Mouse (Mus musculus): Measurements from ENCODE around the gene Olfr1222. TPM values are rescaled to one million over a fixed set of nuclear protein-coding genes. Genes with fewer than 3 reads are reported as not detected.
"Not testable (repeated sequence)": the region's sequence is repeated elsewhere in the genome, so short reads cannot be mapped to it uniquely, and the experiment has no call there.

Gene Olfr1222
- not detected in 2 replicates for polyA plus RNA-seq (2012; rRNA removed)

GRCm38 (mm10) chr2:89132954-89133353 lies at the start of gene Olfr1222:
TSS of gene Olfr1222 (minus strand) at chr2:89133054.
- TF ChIP-seq CTCF (IDR thresholded peaks at IDR 0.05; ENCODE audit: control insufficient read depth, insufficient read depth, insufficient replicate concordance, low read depth, low read length) (no peak), POLR2A (IDR thresholded peaks at IDR 0.05; ENCODE audit: control insufficient read depth, low read depth, low read length) (no peak)
- no peaks in the 10 kb centered on the region for H3K4me1 ChIP-seq (ENCODE audit: control insufficient read depth, insufficient read depth, low read length)
- no peak within 1 kb of the TSS for H3K27ac ChIP-seq (ENCODE audit: control insufficient read depth, insufficient read depth, low read depth, low read length)
- H3K36me3 ChIP-seq (ENCODE audit: control insufficient read depth, insufficient read depth, low read length) = no peaks in the 10 kb centered on the region
- H3K27me3 ChIP-seq (ENCODE audit: control insufficient read depth, insufficient read depth, low read length) = no peaks in the 10 kb centered on the region
- H3K4me3 ChIP-seq (ENCODE audit: control insufficient read depth, low read depth, low read length) = no peak within 1 kb of the TSS

GRCm38 (mm10) chr2:89174569-89174968 lies 41.7 kb upstream of the Olfr1222 start, which contains the start of gene Olfr1225:
TSS of gene Olfr1225 (minus strand) at chr2:89174669.
- Histone ChIP-seq H3K36me3 (ENCODE audit: control insufficient read depth, insufficient read depth, low read length) (no peaks in the 10 kb centered on the region), H3K4me3 (ENCODE audit: control insufficient read depth, low read depth, low read length) (no peak within 1 kb of the TSS), H3K27ac (ENCODE audit: control insufficient read depth, insufficient read depth, low read depth, low read length) (no peak within 1 kb of the TSS), H3K4me1 (ENCODE audit: control insufficient read depth, insufficient read depth, low read length) (no peaks in the 10 kb centered on the region), H3K27me3 (ENCODE audit: control insufficient read depth, insufficient read depth, low read length) (no peaks in the 10 kb centered on the region)
- no peak for TF ChIP-seq CTCF (IDR thresholded peaks at IDR 0.05; ENCODE audit: control insufficient read depth, insufficient read depth, insufficient replicate concordance, low read depth, low read length)
- no peak for TF ChIP-seq POLR2A (IDR thresholded peaks at IDR 0.05; ENCODE audit: control insufficient read depth, low read depth, low read length)

DNA sequence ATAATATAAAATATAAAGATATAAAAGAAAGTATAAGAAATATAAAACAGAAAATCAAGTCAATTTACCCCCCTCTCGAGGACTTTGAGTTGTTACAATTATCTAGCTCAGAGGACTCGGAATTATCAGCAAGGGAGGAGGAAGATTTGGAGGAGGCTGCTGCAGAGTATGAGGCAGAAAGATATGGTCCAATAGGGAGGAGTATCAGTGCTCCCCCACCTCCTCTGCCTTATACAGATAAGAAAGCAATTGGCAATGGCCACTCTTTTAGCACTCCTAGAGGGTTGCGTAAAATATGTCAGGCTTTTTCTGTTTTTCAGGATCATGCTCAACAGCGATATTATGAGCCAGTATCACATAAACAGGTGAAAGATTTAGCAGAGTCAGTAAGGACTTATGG lies 31.9 kb upstream of the Olfr1222 start:
- H3K27ac ChIP-seq (ENCODE audit: control insufficient read depth, insufficient read depth, low read depth, low read length); H3K36me3 ChIP-seq (ENCODE audit: control insufficient read depth, insufficient read depth, low read length); H3K4me1 ChIP-seq (ENCODE audit: control insufficient read depth, insufficient read depth, low read length); H3K4me3 ChIP-seq (ENCODE audit: control insufficient read depth, low read depth, low read length); H3K27me3 ChIP-seq (ENCODE audit: control insufficient read depth, insufficient read depth, low read length): not testable (repeated sequence)

DNA sequence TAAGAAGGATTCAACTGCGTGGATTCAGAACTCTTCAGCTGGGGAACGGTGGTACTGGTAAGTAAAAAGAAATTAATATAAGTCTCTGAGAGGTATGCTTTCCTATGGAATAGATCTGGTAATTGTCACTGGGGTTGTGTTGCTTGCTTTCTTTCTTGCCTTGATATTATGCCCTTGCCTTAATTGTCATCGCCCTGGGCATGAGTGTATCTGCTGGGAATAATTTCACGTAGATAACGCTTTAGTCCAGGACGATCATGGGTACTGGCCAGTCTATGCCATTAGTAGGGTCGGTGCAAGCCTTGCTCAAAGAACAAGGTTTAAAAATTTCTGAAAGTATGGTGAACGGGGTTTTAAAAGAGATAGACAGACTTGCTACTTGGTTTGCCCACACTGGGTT lies 31.1 kb upstream of the Olfr1222 start, which contains the start of gene Olfr1224-ps1:
Gene Olfr1224-ps1, minus strand, starts transcription at position 101 of the 400 bp plus-strand sequence.
- H3K4me3 ChIP-seq (ENCODE audit: control insufficient read depth, low read depth, low read length); H3K27me3 ChIP-seq (ENCODE audit: control insufficient read depth, insufficient read depth, low read length); H3K36me3 ChIP-seq (ENCODE audit: control insufficient read depth, insufficient read depth, low read length); H3K4me1 ChIP-seq (ENCODE audit: control insufficient read depth, insufficient read depth, low read length); H3K27ac ChIP-seq (ENCODE audit: control insufficient read depth, insufficient read depth, low read depth, low read length): not testable (repeated sequence)

DNA sequence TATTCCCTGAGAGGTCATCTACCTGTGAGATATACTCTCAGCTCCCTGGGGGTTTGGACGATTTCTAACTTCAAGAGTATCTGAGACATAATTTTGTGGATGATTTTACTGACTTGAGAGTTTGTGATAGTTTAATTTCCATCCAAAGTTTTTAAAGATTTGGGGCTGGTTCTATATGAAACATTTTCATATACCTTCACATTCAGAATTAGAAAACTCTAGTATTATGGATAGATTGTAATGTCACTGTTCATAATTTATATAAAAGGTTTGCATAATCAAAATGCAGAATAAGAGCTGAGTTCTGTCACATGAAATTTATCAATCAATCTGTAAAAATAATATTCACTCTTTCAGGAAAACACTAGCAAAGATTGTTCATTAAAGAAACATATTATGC lies 18.6 kb upstream of the Olfr1222 start, which contains the start of gene Olfr1223:
Gene Olfr1223, minus strand, starts transcription at position 101 of the 400 bp plus-strand sequence.
- no peaks in the 10 kb centered on the region for H3K27me3 ChIP-seq (ENCODE audit: control insufficient read depth, insufficient read depth, low read length)
- no peaks in the 10 kb centered on the region for H3K36me3 ChIP-seq (ENCODE audit: control insufficient read depth, insufficient read depth, low read length)
- no peak within 1 kb of the TSS for H3K4me3 ChIP-seq (ENCODE audit: control insufficient read depth, low read depth, low read length)
- H3K27ac ChIP-seq (ENCODE audit: control insufficient read depth, insufficient read depth, low read depth, low read length) = no peak within 1 kb of the TSS
- H3K4me1 ChIP-seq (ENCODE audit: control insufficient read depth, insufficient read depth, low read length) = no peaks in the 10 kb centered on the region
- no peak for TF ChIP-seq POLR2A (IDR thresholded peaks at IDR 0.05; ENCODE audit: control insufficient read depth, low read depth, low read length)
- TF ChIP-seq CTCF (IDR thresholded peaks at IDR 0.05; ENCODE audit: control insufficient read depth, insufficient read depth, insufficient replicate concordance, low read depth, low read length) = no peak

GRCm38 (mm10) chr2:89117183-89117582 lies 15.7 kb downstream of the Olfr1222 start, which contains the start of gene Olfr1221:
TSS of gene Olfr1221 (minus strand) at chr2:89117283.
- no peaks in the 10 kb centered on the region for H3K27me3 ChIP-seq (ENCODE audit: control insufficient read depth, insufficient read depth, low read length)
- TF ChIP-seq CTCF (IDR thresholded peaks at IDR 0.05; ENCODE audit: control insufficient read depth, insufficient read depth, insufficient replicate concordance, low read depth, low read length) = no peak
- TF ChIP-seq POLR2A (IDR thresholded peaks at IDR 0.05; ENCODE audit: control insufficient read depth, low read depth, low read length) = no peak
- no peaks in the 10 kb centered on the region for H3K4me1 ChIP-seq (ENCODE audit: control insufficient read depth, insufficient read depth, low read length)
- no peaks in the 10 kb centered on the region for H3K36me3 ChIP-seq (ENCODE audit: control insufficient read depth, insufficient read depth, low read length)
- no peak within 1 kb of the TSS for H3K27ac ChIP-seq (ENCODE audit: control insufficient read depth, insufficient read depth, low read depth, low read length)
- no peak within 1 kb of the TSS for H3K4me3 ChIP-seq (ENCODE audit: control insufficient read depth, low read depth, low read length)

- H3K27ac ChIP-seq (ENCODE audit: control insufficient read depth, insufficient read depth, low read depth, low read length) = no peak within 1 kb of the TSS
- H3K36me3 ChIP-seq (ENCODE audit: control insufficient read depth, insufficient read depth, low read length) = no peaks in the 10 kb centered on the region
- TF ChIP-seq POLR2A (IDR thresholded peaks at IDR 0.05; ENCODE audit: control insufficient read depth, low read depth, low read length) (no peak), CTCF (IDR thresholded peaks at IDR 0.05; ENCODE audit: control insufficient read depth, insufficient read depth, insufficient replicate concordance, low read depth, low read length) (no peak)
- H3K27me3 ChIP-seq (ENCODE audit: control insufficient read depth, insufficient read depth, low read length) = no peaks in the 10 kb centered on the region
- no peaks in the 10 kb centered on the region for H3K4me1 ChIP-seq (ENCODE audit: control insufficient read depth, insufficient read depth, low read length)
- no peak within 1 kb of the TSS for H3K4me3 ChIP-seq (ENCODE audit: control insufficient read depth, low read depth, low read length)
Observed at GRCm38 (mm10) chr2:89106735-89107134, 26.1 kb downstream of the Olfr1222 start, which contains the start of gene Olfr1220. TSS of gene Olfr1220 (minus strand) at chr2:89106835.

GRCm38 (mm10) chr2:89105651-89106050 lies 27.2 kb downstream of the Olfr1222 start:
- Histone ChIP-seq H3K4me3 (ENCODE audit: control insufficient read depth, low read depth, low read length) (no peak overlapping the region), H3K27ac (ENCODE audit: control insufficient read depth, insufficient read depth, low read depth, low read length) (no peak overlapping the region), H3K4me1 (ENCODE audit: control insufficient read depth, insufficient read depth, low read length) (no peaks in the 10 kb centered on the region), H3K36me3 (ENCODE audit: control insufficient read depth, insufficient read depth, low read length) (no peaks in the 10 kb centered on the region), H3K27me3 (ENCODE audit: control insufficient read depth, insufficient read depth, low read length) (no peaks in the 10 kb centered on the region)
- no peak for TF ChIP-seq POLR2A (IDR thresholded peaks at IDR 0.05; ENCODE audit: control insufficient read depth, low read depth, low read length)
- TF ChIP-seq CTCF (IDR thresholded peaks at IDR 0.05; ENCODE audit: control insufficient read depth, insufficient read depth, insufficient replicate concordance, low read depth, low read length) = no peak

Measured in testis, adult 2 months (tissue).